Mouse (Mus musculus) heart, postnatal 36 days (tissue): ENCODE measurements around the gene Topbp1. TPM values are rescaled to one million over a fixed set of nuclear protein-coding genes. Genes with fewer than 3 reads are reported as not detected.
A peak's percentile ranks its signal among the peaks of the same experiment; 100 is the strongest.

Experiments
- DNase-seq, 2 experiments: peaks; one replicate each; pipeline ENCODE4 v3.0.0; 2021 to 2022
- intact Hi-C: fragments of 180-260 bp; cut with DNase I; formaldehyde crosslinking; loops from one replicate; pipeline ENCODE4 v1.15.1; 2025
- total RNA-seq, 2 experiments: library from RNA; stranded (reverse); gene quantifications; 2 replicates each; pipeline ENCODE4 v1.2.3; 2021

Topbp1 gene
- total RNA-seq, 2 experiments from 2014 or later = 9.1 to 13.2 TPM

DNA sequence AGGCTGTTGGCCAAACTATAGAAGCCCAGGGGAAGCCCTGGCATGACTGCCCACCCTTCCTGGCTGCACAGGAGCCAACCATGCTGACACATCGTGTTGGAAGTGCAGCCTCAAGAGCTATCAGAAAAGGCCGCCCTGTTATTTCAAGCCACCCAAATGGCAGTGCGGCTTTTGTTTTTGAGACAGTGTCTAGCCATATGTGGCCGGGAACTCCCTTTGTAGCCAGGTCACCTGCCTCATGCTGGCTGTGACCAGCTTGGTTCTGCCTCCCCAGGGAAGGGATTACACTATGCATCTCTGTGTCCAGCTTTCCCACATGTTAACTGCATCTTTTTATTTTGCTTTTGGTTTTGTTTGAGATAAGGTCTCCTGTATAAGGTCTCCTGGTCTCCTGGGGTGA lies 75.6 kb downstream of the Topbp1 start:
- no peak for DNase-seq
- intact Hi-C loops = no loop called here

DNA sequence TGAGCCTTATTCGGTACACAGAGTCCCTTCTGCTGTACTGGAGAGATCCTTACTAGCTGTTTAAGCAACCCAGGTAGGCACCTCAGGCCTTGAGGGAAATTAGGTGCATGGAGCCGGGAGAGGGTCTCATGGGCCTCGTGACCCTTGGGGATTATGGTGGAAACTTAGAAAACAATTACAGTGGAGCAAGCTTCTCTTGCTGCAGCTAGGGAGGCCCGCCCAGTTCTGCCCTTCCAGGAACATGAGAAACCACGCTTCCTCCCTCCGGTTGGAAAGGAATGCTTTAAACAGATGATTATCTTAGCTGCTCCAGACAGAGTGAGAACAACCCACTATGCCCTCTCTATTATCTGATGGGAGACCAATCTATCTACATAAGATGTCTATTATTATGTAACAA lies 78.0 kb downstream of the Topbp1 start:
- DNase-seq = no peak
- intact Hi-C loops = no loop called here

DNA sequence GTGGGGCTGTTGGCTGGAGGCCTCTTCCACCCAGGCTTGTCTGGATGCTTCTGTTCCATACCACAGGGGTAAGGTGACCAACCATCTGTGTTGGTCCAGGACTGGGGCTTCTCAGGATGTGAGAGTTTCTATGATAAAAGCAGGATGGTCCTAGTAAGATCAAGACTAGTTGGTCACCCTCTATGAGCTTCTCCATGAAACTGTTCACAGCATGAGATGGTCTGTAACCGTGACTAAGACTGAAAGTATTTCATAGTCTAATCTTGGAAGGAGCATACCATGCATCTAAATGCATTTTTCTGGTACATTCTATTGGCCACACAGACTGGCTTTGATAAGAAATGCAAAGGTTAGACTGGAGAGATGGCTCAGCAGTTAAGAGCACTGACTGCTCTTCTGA lies 78.6 kb downstream of the Topbp1 start:
- intact Hi-C loops = no loop called here
- no peak for DNase-seq

DNA sequence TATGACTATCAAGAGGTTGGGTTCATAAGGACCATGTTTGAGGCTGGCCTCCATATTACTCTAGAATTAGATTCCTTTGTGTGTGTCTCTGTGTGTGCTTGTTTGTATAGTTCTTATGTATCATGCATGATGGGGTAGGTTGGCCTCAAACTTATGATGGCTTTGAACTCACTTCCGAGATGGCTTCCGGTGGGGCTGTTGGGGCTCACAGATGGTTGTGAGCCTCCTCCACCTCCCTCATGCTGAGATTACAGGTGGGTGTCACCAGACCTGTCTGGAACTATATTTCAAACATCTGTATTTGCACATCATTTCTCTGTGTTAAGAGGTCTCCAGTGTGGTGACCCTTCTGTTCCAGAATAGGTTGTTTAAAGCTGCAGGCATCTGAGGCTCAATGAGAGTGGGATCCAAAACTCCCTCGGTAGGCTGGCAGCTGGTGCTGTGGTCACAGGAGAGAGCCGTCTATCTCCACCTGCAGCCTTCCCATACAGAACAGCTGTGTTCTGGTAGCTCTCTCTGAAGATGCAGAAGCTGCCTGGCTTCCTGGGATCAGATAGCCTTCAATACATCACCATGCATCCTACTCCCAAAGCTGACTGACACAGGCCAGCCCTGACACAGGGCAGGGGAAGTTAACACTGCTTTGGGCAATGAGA lies 79.3 kb downstream of the Topbp1 start:
- intact Hi-C loops = no loop called here
- DNase-seq = no peak

DNA sequence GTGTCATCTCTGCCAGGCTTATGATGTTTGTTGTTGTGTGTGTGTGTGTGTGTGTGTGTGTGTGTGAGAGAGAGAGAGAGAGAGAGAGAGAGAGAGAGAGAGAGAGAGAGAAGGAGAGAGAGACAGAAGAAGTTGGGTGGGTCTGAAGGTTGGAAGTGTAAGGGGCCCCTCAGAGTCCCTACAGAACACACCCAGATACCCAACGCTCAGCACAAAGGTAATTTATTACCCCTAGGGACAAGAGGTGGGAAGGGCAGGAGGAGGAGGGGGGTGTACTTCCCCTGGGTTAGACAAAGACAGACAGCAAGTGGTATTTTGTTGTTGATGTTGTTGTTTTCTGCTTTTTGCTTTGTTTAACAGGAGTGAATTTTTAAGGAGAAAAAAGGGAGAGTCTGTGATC lies 80.6 kb downstream of the Topbp1 start:
- intact Hi-C loops = no loop called here
- DNase-seq = no peak

DNA sequence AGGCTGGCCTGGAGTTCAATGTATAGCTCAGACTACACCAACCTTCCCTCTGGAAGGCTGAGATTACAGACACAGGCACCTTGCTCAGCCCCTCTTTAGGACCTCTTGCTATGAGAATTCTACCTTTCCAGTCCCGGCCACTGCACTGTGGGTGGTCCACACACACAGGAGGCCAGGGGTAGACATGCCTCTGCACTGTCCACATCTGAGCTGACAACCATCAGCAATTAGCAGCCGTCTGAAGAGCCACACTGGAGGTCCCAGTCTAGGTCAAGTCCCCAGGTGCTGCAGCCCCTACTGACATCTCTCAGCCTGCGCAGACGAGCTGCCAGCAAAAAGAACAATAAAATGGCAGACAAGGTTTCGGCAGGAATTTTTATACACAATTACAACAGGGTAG lies 81.6 kb downstream of the Topbp1 start:
- intact Hi-C loops = no loop called here
- no peak for DNase-seq

DNA sequence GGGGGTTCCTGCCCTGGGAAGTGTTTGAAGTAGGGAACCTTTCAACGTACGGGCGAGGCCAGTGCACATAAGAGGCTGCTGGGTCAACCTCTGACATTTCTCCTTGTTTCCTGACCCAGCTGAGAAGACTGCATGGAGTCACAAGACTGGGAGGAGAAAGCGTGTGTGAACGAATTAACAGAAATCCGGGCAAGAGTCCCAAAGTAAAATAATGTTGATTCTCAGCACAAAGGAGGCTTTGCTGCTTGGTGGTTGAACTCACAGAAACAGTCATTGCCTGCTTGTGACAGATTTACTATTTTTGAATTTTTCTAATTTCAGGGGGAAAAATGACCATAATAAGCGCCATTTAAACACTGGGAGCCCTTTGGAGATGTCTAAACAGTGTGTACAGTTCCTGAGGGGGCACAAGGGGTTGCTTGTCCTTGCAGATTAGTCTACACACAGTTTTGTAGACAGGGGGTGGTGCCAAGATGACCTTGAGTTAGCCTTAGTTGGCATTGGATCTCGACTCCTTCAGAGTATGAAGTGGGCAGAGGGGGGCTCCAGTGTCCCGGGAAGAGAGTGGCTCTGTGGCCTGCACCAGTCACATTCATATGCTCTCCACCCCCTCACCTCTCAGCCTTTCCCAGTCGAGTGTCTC lies 82.1 kb downstream of the Topbp1 start:
- DNase-seq = no peak
- intact Hi-C loops = no loop called here

DNA sequence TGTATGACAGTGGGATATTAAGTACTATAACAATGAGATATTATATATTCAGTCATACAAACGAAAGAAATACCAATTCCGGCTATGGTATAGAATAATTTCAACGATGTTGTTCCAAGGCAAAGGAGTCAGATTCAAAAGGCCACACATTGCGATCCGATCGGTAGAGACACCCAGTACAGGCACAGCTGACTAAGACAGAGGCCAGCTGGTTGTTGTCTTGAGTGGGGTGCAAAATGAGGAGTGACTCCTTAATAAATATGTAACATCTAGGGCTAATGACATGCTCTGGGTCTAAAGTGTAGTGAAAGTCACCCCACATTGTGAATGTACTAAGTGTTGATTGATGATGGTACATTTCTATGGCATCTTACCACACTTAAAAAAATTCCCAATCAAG lies 84.2 kb downstream of the Topbp1 start:
- intact Hi-C loops = no loop called here
- DNase-seq = no peak

DNA sequence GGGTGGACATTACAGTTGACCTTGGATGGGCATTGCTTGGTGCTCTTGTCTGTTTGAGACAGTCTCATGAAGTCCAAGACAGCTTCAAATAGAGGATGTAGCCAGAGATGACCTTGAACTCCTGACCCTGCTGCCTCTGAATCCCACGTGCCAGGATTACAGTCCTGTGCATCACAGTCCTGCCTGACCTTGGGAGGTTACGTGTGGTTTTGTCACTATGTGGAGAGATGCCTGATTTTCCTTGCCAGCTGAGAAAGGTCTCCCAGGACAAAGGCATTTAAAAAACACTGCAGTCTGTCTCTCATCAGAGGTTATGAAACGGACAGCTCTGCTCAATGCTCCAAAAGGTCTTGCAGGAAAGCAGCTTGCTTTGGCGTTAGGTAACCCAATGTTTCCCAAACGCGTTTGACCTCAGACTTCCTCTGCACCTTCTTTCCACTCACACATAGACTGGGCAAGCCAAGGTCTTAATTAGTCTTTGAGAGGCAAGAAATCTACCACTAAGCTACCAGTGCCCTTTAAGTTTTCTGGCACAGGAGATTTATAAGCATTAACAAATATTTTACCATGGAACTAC lies 86.9 kb downstream of the Topbp1 start:
- intact Hi-C loops = no loop called here
- DNase-seq = no peak

DNA sequence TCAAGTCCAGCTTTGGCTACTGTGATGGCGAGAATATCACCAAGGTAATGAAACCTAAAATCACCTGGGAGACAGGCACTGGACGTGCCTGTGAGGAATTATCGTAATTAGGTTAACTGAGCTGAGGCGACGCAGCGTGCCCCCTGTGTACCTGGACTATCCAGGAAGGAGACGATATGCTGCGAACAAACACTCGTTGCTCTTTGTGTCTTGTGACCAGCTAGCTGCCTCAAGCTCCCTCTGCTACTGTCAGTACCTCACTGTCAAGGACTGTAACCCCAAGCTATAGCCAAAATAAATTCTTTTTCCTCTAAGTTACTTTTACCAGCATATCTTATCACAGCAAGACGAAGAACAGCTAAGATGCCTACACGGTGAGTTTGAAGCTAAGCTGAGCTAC lies 88.2 kb downstream of the Topbp1 start:
- DNase-seq = no peak
- intact Hi-C loops = no loop called here

DNA sequence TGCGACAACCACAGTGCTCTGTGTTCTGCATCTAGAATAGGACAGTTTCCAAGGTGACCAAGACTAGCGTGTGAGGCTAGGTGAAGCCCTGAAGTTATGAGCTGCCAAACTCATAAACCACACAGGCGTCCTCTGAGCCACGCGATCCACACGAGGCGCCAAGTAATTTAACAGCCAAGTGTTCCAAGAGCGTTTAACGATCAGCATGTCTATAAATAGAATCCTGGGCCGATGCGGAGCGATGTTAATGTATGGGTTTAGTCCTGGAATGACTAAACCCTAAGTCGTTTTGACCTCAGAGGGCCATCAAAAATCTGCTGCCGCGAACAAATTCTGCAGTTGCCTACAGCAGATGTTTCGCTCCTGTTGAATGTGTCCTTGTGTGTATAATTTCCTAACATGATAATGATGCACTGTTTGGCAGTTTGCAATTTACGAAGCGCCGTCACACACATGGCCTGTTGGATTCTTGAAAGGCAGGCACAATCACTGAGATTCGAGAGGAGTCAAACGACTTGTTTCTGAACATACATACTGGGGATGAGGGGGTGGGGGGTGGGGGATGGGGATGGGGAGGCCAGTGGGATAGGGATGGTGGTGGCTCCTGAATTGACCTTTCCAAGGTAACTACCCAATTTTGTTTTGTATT lies 93.6 kb downstream of the Topbp1 start:
- peak; percentile 14 to 25 for DNase-seq
- intact Hi-C loops = no loop called here

Other genes starting within 250 kb of the Topbp1 start
- gene Rab6b, start 193.4 kb upstream of the Topbp1 start, total RNA-seq = 1 to 10 TPM; 1.1 to 1.4 TPM
- gene Srprb, start 103.1 kb upstream of the Topbp1 start, total RNA-seq = 10 to 100 TPM; 16.0 to 16.6 TPM
- 1 to 10 TPM; 6.7 to 8.7 TPM for gene Gm20425, start 74.9 kb upstream of the Topbp1 start, total RNA-seq
- 10 to 100 TPM; 53.3 to 56.3 TPM for gene Trf, start 74.8 kb upstream of the Topbp1 start, total RNA-seq
- not detected for gene 1300017J02Rik, start 133 bp upstream of the Topbp1 start, total RNA-seq
- 100 to 1,000 TPM; 120 to 123 TPM for gene Cdv3, start 60.6 kb downstream of the Topbp1 start, total RNA-seq
- under 1 TPM; 0.28 to 0.60 TPM for gene Bfsp2, start 175.2 kb downstream of the Topbp1 start, total RNA-seq